Mouse (Mus musculus) midbrain, embryonic 13.5 days (tissue): ENCODE measurements around the gene Wnt3. TPM values are rescaled to one million over a fixed set of nuclear protein-coding genes. Genes with fewer than 3 reads are reported as not detected.

Experiments used
- ATAC-seq: fragments of 200-750 bp; cut with Nextera tagmentation; 2 replicates; pipeline ENCODE4 v1.8.0; 2017; ENCODE audit warnings: mild to moderate bottlenecking, moderate TSS enrichment, moderate library complexity
- H3K27ac ChIP-seq: fragments of 300-500 bp; sonication (generic); 2 replicates; pipeline ENCODE4 v1.5.1; 2015; ENCODE audit warnings: inconsistent platforms, mild to moderate bottlenecking, moderate library complexity
- H3K27me3 ChIP-seq: fragments of 300-500 bp; sonication (generic); 2 replicates; pipeline ENCODE4 v1.6.1; 2015; ENCODE audit warnings: mild to moderate bottlenecking, inconsistent platforms
- H3K36me3 ChIP-seq: fragments of 300-500 bp; sonication (generic); 2 replicates; pipeline ENCODE4 v1.6.1; 2015; ENCODE audit warnings: mild to moderate bottlenecking, inconsistent platforms
- H3K4me1 ChIP-seq: fragments of 300-500 bp; sonication (generic); replicated peaks from 2 replicates; pipeline ENCODE4 v1.6.1; 2015; ENCODE audit warnings: inconsistent platforms
- H3K4me2 ChIP-seq: fragments of 300-500 bp; sonication (generic); replicated peaks from 2 replicates; pipeline ENCODE4 v1.6.1; 2015; ENCODE audit warnings: moderate library complexity, mild to moderate bottlenecking, inconsistent platforms
- H3K4me3 ChIP-seq: fragments of 300-500 bp; sonication (generic); replicated peaks from 2 replicates; pipeline ENCODE4 v1.5.1; 2015; ENCODE audit warnings: mild to moderate bottlenecking, inconsistent platforms
- H3K9ac ChIP-seq: fragments of 300-500 bp; sonication (generic); replicated peaks from 2 replicates; pipeline ENCODE4 v1.6.1; 2015; ENCODE audit warnings: mild to moderate bottlenecking, inconsistent platforms
- H3K9me3 ChIP-seq: fragments of 300-500 bp; sonication (generic); 2 replicates; pipeline ENCODE4 v1.6.1; 2016; ENCODE audit warnings: mild to moderate bottlenecking, inconsistent platforms
- WGBS: fragments of 180-500 bp; shearing (Covaris S2); methylation state at CpG from one replicate; pipeline ENCODE4 v1.1.7; 2015; 5-methylcytosine and 5-hydroxymethylcytosine counted together
- polyA plus RNA-seq: library from polyadenylated mRNA; unstranded; fragments of >200 nt; fragmentation: Nextera tagmentation; extraction: Ambion mirVana; gene quantifications from 2 replicates; pipeline ENCODE4 v1.2.1, GENCODE M21; 2015

Wnt3 gene
- polyA plus RNA-seq, 1 experiment from 2014 or later, result 15.7 TPM

- H3K27ac ChIP-seq, result no peak overlapping the region
- no peak overlapping the region for H3K9ac ChIP-seq
- WGBS, result 85% methylated on average over 5 of the region's 5 CpGs
- H3K27me3 ChIP-seq, result peaks cover 7% of the 10 kb centered on the region
- ATAC-seq, result no peak
- no peaks in the 10 kb centered on the region for H3K36me3 ChIP-seq
- H3K4me2 ChIP-seq, result no peak overlapping the region
- H3K4me1 ChIP-seq, result no peaks in the 10 kb centered on the region; the same call in 1 of the 2 replicates
- H3K4me3 ChIP-seq, result no peak overlapping the region
- no peaks in the 10 kb centered on the region for H3K9me3 ChIP-seq
Measured at GRCm38 (mm10) chr11:103789951-103790350, 16.0 kb downstream of the Wnt3 start.

GRCm38 (mm10) chr11:103801128-103801527 lies 27.2 kb downstream of the Wnt3 start:
- no peak overlapping the region for H3K4me2 ChIP-seq
- peaks cover 4% of the 10 kb centered on the region for H3K27me3 ChIP-seq
- H3K36me3 ChIP-seq, result no peaks in the 10 kb centered on the region
- no peak overlapping the region for H3K4me3 ChIP-seq
- H3K27ac ChIP-seq, result no peak overlapping the region
- no peaks in the 10 kb centered on the region for H3K9me3 ChIP-seq
- WGBS, result 88% methylated on average over 9 of the region's 9 CpGs
- H3K9ac ChIP-seq, result no peak overlapping the region
- H3K4me1 ChIP-seq, result no peaks in the 10 kb centered on the region
- ATAC-seq, result no peak

GRCm38 (mm10) chr11:103804126-103804525 lies 30.2 kb downstream of the Wnt3 start:
- H3K9me3 ChIP-seq, result no peaks in the 10 kb centered on the region
- 92% methylated on average over 11 of the region's 11 CpGs for WGBS
- H3K27ac ChIP-seq, result no peak overlapping the region
- H3K9ac ChIP-seq, result no peak overlapping the region
- no peak for ATAC-seq
- no peaks in the 10 kb centered on the region for H3K36me3 ChIP-seq
- H3K4me2 ChIP-seq, result no peak overlapping the region
- H3K4me1 ChIP-seq, result peaks cover 27% of the 10 kb centered on the region
- no peaks in the 10 kb centered on the region for H3K27me3 ChIP-seq
- no peak overlapping the region for H3K4me3 ChIP-seq

GRCm38 (mm10) chr11:103804804-103805203 lies 30.9 kb downstream of the Wnt3 start:
- H3K9me3 ChIP-seq, result no peaks in the 10 kb centered on the region
- H3K27me3 ChIP-seq, result no peaks in the 10 kb centered on the region
- peaks cover 34% of the 10 kb centered on the region for H3K4me1 ChIP-seq
- no peak overlapping the region for H3K4me3 ChIP-seq
- no peak for ATAC-seq
- WGBS, result 79% methylated on average over 4 of the region's 4 CpGs
- no peak overlapping the region for H3K27ac ChIP-seq
- no peaks in the 10 kb centered on the region for H3K36me3 ChIP-seq
- no peak overlapping the region for H3K9ac ChIP-seq
- H3K4me2 ChIP-seq, result no peak overlapping the region

GRCm38 (mm10) chr11:103807966-103808365 lies 34.0 kb downstream of the Wnt3 start:
- Histone ChIP-seq H3K27me3 (peaks cover 24% of the 10 kb centered on the region), H3K4me2 (peak overlapping the region; percentile 90), H3K4me1 (peaks cover 50% of the 10 kb centered on the region), H3K9me3 (no peaks in the 10 kb centered on the region), H3K36me3 (peaks cover 14% of the 10 kb centered on the region), H3K4me3 (peak overlapping the region; percentile 53), H3K27ac (peak overlapping the region; percentile 91), H3K9ac (peak overlapping the region; percentile 79)
- WGBS, result 44% methylated on average over 12 of the region's 12 CpGs
- ATAC-seq, result peak; percentile 57

- H3K4me1 ChIP-seq, result peaks cover 50% of the 10 kb centered on the region
- 4% methylated on average over 29 of the region's 29 CpGs for WGBS
- peak overlapping the region; percentile 53 for H3K4me3 ChIP-seq
- no peak; the same call in 1 of the 2 replicates for ATAC-seq
- H3K4me2 ChIP-seq, result peak overlapping the region; percentile 90
- peak overlapping the region; percentile 91 for H3K27ac ChIP-seq
- H3K27me3 ChIP-seq, result peaks cover 25% of the 10 kb centered on the region
- H3K9ac ChIP-seq, result peak overlapping the region; percentile 79
- peaks cover 15% of the 10 kb centered on the region for H3K36me3 ChIP-seq
- no peaks in the 10 kb centered on the region for H3K9me3 ChIP-seq
Measured at GRCm38 (mm10) chr11:103808771-103809610, 35.0 kb downstream of the Wnt3 start.

GRCm38 (mm10) chr11:103809611-103810598 lies 36.0 kb downstream of the Wnt3 start:
- peaks cover 25% of the 10 kb centered on the region for H3K27me3 ChIP-seq
- H3K4me3 ChIP-seq, result peak overlapping the region; percentile 53
- peak overlapping the region; percentile 79 for H3K9ac ChIP-seq
- peak overlapping the region; percentile 90 for H3K4me2 ChIP-seq
- H3K27ac ChIP-seq, result peak overlapping the region; percentile 91
- peaks cover 53% of the 10 kb centered on the region for H3K4me1 ChIP-seq
- ATAC-seq, result peak; percentile 74
- 1% methylated on average over 89 of the region's 107 CpGs for WGBS
- peaks cover 21% of the 10 kb centered on the region for H3K36me3 ChIP-seq
- H3K9me3 ChIP-seq, result no peaks in the 10 kb centered on the region

- Histone ChIP-seq H3K9ac (peak overlapping the region; percentile 79), H3K4me3 (peak overlapping the region; percentile 53), H3K27ac (peak overlapping the region; percentile 91), H3K4me1 (peaks cover 56% of the 10 kb centered on the region), H3K27me3 (peaks cover 25% of the 10 kb centered on the region), H3K9me3 (no peaks in the 10 kb centered on the region), H3K4me2 (peak overlapping the region; percentile 90), H3K36me3 (peaks cover 22% of the 10 kb centered on the region)
- no peak for ATAC-seq
- 9% methylated on average over 12 of the region's 12 CpGs for WGBS
Measured at GRCm38 (mm10) chr11:103810631-103811030, 36.7 kb downstream of the Wnt3 start.

GRCm38 (mm10) chr11:103811246-103811645 lies 37.3 kb downstream of the Wnt3 start:
- Histone ChIP-seq H3K4me1 (peaks cover 58% of the 10 kb centered on the region), H3K4me2 (peak overlapping the region; percentile 90)
- 49% methylated on average over 25 of the region's 25 CpGs for WGBS

GRCm38 (mm10) chr11:103814808-103815207 lies 40.9 kb downstream of the Wnt3 start:
- Histone ChIP-seq H3K27ac (no peak overlapping the region), H3K4me1 (peaks cover 24% of the 10 kb centered on the region), H3K27me3 (peaks cover 25% of the 10 kb centered on the region), H3K9me3 (no peaks in the 10 kb centered on the region), H3K4me2 (no peak overlapping the region), H3K4me3 (no peak overlapping the region), H3K9ac (no peak overlapping the region), H3K36me3 (peaks cover 51% of the 10 kb centered on the region)
- 54% methylated on average over 3 of the region's 3 CpGs for WGBS
- no peak for ATAC-seq

More at GRCm38 (mm10) chr11:103811246-103811645, 37.3 kb downstream of the Wnt3 start:
- peaks cover 28% of the 10 kb centered on the region for H3K36me3 ChIP-seq
- peak overlapping the region; percentile 37; the same call in 1 of the 2 replicates for H3K27ac ChIP-seq
- H3K9ac ChIP-seq, result no peak overlapping the region
- H3K9me3 ChIP-seq, result no peaks in the 10 kb centered on the region
- ATAC-seq, result no peak
- peaks cover 25% of the 10 kb centered on the region for H3K27me3 ChIP-seq
- no peak overlapping the region for H3K4me3 ChIP-seq

- peaks cover 21% of the 10 kb centered on the region for H3K27me3 ChIP-seq
- WGBS, result 70% methylated on average over 13 of the region's 13 CpGs
- H3K27ac ChIP-seq, result no peak overlapping the region
- H3K4me1 ChIP-seq, result peaks cover 14% of the 10 kb centered on the region
- H3K4me2 ChIP-seq, result no peak overlapping the region
- H3K9me3 ChIP-seq, result no peaks in the 10 kb centered on the region
- ATAC-seq, result no peak
- H3K9ac ChIP-seq, result no peak overlapping the region
- H3K36me3 ChIP-seq, result peaks cover 53% of the 10 kb centered on the region
- no peak overlapping the region for H3K4me3 ChIP-seq
Measured at GRCm38 (mm10) chr11:103815986-103816385, 42.0 kb downstream of the Wnt3 start.
